Mouse (Mus musculus) thymus, adult 2 months (tissue): ENCODE measurements around the gene Igfbp7.

ENCODE experiments used
- CTCF ChIP-seq: fragments of 200-500 bp; IDR thresholded peaks from 2 replicates; pipeline ENCODE4 v1.5.1; 2012; ENCODE audit warnings: mild to moderate bottlenecking, control low read depth, low read length, moderate library complexity, borderline replicate concordance; ENCODE audit not compliant: control insufficient read depth, poor library complexity, insufficient read depth; ENCODE audit errors: extremely low read depth
- POLR2A ChIP-seq: fragments of 200-500 bp; IDR thresholded peaks from 2 replicates; pipeline ENCODE4 v1.6.1; 2012; ENCODE audit warnings: mild to moderate bottlenecking, low read length, control low read depth, moderate library complexity; ENCODE audit not compliant: control insufficient read depth, poor library complexity, insufficient read depth; ENCODE audit errors: extremely low read depth

DNA sequence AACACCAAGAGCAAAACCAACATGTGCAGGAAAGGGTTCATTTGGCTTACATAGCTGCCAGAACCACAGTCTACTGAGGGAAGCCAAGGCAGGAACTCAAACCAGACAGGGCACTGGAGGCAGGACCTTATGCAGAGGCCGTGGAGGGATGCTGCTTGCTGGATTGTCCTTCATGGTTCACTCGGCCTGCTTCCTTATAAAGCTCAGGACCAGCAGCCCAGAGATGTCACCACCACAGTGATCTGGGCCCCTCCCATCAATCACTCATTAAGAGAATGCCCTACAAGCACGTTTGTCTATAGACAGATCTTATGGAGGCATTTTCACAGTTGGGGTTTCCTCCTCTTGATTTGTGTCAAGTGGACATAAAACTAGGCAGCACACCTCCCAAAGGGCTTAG is 25.3 kb upstream of the Igfbp7 start:
- TF ChIP-seq POLR2A (no peak), CTCF (no peak)
